Mouse (Mus musculus): ENCODE data around the gene Dhx32. TPM values are rescaled to one million over a fixed set of nuclear protein-coding genes. Genes with fewer than 3 reads are reported as not detected.

The Dhx32 gene
- total RNA-seq, 2 experiments from 2014 or later: 25.9 to 27.7 TPM

GRCm38 (mm10) chr7:133679439-133679838 is 103.1 kb downstream of the Dhx32 start:
- ATAC-seq (replicated peaks; ENCODE audit: low FRiP score, low TSS enrichment, poor library complexity, severe bottlenecking): no peak

- ATAC-seq (replicated peaks; ENCODE audit: low FRiP score, low TSS enrichment, poor library complexity, severe bottlenecking): no peak
Measured at GRCm38 (mm10) chr7:133678716-133679115, 103.8 kb downstream of the Dhx32 start.

- ATAC-seq (replicated peaks; ENCODE audit: low FRiP score, low TSS enrichment, poor library complexity, severe bottlenecking): peak; percentile 42
Measured at GRCm38 (mm10) chr7:133676002-133676401, 106.5 kb downstream of the Dhx32 start.

Other genes with a start within 250 kb of the Dhx32 start
- gene Tex36, start 180.6 kb downstream of the Dhx32 start, total RNA-seq (2014; fragmentation: Nextera tagmentation): not detected in 2 replicates
- gene Tex36, start 180.6 kb downstream of the Dhx32 start, total RNA-seq (2017): not detected in 2 replicates
- 25.5 and 29.9 TPM in 2 replicates for gene Edrf1, start 145.2 kb downstream of the Dhx32 start, total RNA-seq (2014; fragmentation: Nextera tagmentation)
- 34.2 and 37.9 TPM in 2 replicates for gene Edrf1, start 145.2 kb downstream of the Dhx32 start, total RNA-seq (2017)
- gene Mmp21, start 102.7 kb downstream of the Dhx32 start, total RNA-seq (2014; fragmentation: Nextera tagmentation): not detected in 2 replicates
- not detected in 2 replicates for gene Mmp21, start 102.7 kb downstream of the Dhx32 start, total RNA-seq (2017)
- 163 and 166 TPM in 2 replicates for gene Bccip, start 73.4 kb downstream of the Dhx32 start, total RNA-seq (2014; fragmentation: Nextera tagmentation)
- 224 and 247 TPM in 2 replicates for gene Bccip, start 73.4 kb downstream of the Dhx32 start, total RNA-seq (2017)
- gene Uros, start 72.7 kb downstream of the Dhx32 start, total RNA-seq (2014; fragmentation: Nextera tagmentation): 63.6 and 75.9 TPM in 2 replicates
- 42.4 and 82.1 TPM in 2 replicates for gene Uros, start 72.7 kb downstream of the Dhx32 start, total RNA-seq (2017)
- gene Fank1, start 5.9 kb downstream of the Dhx32 start, total RNA-seq (2014; fragmentation: Nextera tagmentation): not detected in 2 replicates
- gene Fank1, start 5.9 kb downstream of the Dhx32 start, total RNA-seq (2017): not detected in 2 replicates

Data from megakaryocyte-erythroid progenitor cell, adult 5-6 weeks (primary cell).